Mouse (Mus musculus) hindbrain, embryonic 11.5 days (tissue): ENCODE data around the gene Hoxc5. TPM values are rescaled to one million over a fixed set of nuclear protein-coding genes. Genes with fewer than 3 reads are reported as not detected.

Experiments used
- ATAC-seq: fragments of 200-750 bp; cut with Nextera tagmentation; 2 replicates; pipeline ENCODE4 v1.8.0; 2017; ENCODE audit warnings: mild to moderate bottlenecking, moderate TSS enrichment, moderate library complexity; ENCODE audit not compliant: low FRiP score
- DNase-seq: peaks from one replicate; pipeline ENCODE4 v3.0.0-alpha.2; 2015; ENCODE audit warnings: low spot score
- H3K27ac ChIP-seq: fragments of 300-500 bp; sonication (generic); 2 replicates; pipeline ENCODE4 v1.5.1; 2014; ENCODE audit warnings: mild to moderate bottlenecking, low read depth, low read length
- H3K27me3 ChIP-seq: fragments of 300-500 bp; sonication (generic); 2 replicates; pipeline ENCODE4 v1.6.1; 2014; ENCODE audit warnings: mild to moderate bottlenecking, low read length, moderate library complexity, mixed read lengths; ENCODE audit not compliant: control insufficient read depth, insufficient read depth
- H3K36me3 ChIP-seq: fragments of 300-500 bp; sonication (generic); 2 replicates; pipeline ENCODE4 v1.6.1; 2014; ENCODE audit warnings: mild to moderate bottlenecking, low read length, moderate library complexity, mixed read lengths; ENCODE audit not compliant: control insufficient read depth, insufficient read depth
- H3K4me1 ChIP-seq: fragments of 300-500 bp; sonication (generic); replicated peaks from 2 replicates; pipeline ENCODE4 v1.6.1; 2014; ENCODE audit warnings: low read length, mixed read lengths; ENCODE audit not compliant: control insufficient read depth, insufficient read depth
- H3K4me2 ChIP-seq: fragments of 300-500 bp; sonication (generic); replicated peaks from 2 replicates; pipeline ENCODE4 v1.6.1; 2014; ENCODE audit warnings: mild to moderate bottlenecking, low read depth, low read length
- H3K4me3 ChIP-seq: fragments of 300-500 bp; sonication (generic); 2 replicates; pipeline ENCODE4 v1.5.1; 2014; ENCODE audit warnings: low read depth, low read length
- H3K9ac ChIP-seq: fragments of 300-500 bp; sonication (generic); 2 replicates; pipeline ENCODE4 v1.6.1; 2014; ENCODE audit warnings: low read depth, low read length
- H3K9me3 ChIP-seq: fragments of 300-500 bp; sonication (generic); 2 replicates; pipeline ENCODE4 v1.6.1; 2016; ENCODE audit warnings: low read length; ENCODE audit not compliant: control insufficient read depth
- WGBS: fragments of 180-500 bp; shearing (Covaris S2); extraction: QIAGEN DNeasy Blood & Tissue Kit; methylation state at CpG from one replicate; pipeline ENCODE4 v1.1.7; 2014; 5-methylcytosine and 5-hydroxymethylcytosine counted together
- polyA plus RNA-seq: library from polyadenylated mRNA; unstranded; fragments of >200 nt; fragmentation: Nextera tagmentation; extraction: Ambion mirVana; gene quantifications from 2 replicates; pipeline ENCODE4 v1.2.1, GENCODE M21; 2014

The Hoxc5 gene
- polyA plus RNA-seq, 1 experiment from 2014 or later: 21.0 TPM

DNA sequence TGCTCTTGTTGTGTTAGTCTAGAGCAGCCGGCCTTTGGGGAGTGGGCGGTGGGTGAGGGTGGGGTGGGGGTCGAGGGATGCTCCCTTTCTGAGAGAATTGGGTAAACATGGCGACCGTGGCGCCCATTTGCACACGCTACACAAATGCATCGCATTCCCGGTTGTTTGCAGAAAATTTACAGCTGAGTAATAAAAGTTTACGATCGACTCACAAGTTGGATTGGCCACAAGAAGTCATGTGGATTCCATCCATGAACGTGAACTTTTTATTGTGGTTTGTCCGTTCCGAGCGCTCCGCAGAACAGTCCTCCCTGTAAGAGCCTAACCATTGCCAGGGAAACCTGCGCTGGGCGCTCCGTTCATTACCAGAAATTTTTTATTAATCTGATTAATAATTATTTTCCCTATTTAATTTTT is 30.7 kb downstream of the Hoxc5 start, which contains the start of gene Hoxc6:
Gene Hoxc6, plus strand, starts transcription at position 319 of the 417 bp plus-strand sequence.
- peaks cover 98% of the 10 kb centered on the region for H3K27me3 ChIP-seq
- WGBS: 2% methylated on average over 19 of the region's 19 CpGs
- peak within 1 kb of the TSS; percentile 30 for H3K4me3 ChIP-seq
- H3K4me2 ChIP-seq: peak within 1 kb of the TSS; percentile 47
- DNase-seq (no peak), ATAC-seq (no peak)
- H3K27ac ChIP-seq: no peak within 1 kb of the TSS
- H3K9me3 ChIP-seq: no peaks in the 10 kb centered on the region
- H3K4me1 ChIP-seq: 0 out of 2 replicates have a peak, but pooled peaks cover 3% of the 10 kb centered on the region
- H3K36me3 ChIP-seq: no peaks in the 10 kb centered on the region
- H3K9ac ChIP-seq: no peak within 1 kb of the TSS

DNA sequence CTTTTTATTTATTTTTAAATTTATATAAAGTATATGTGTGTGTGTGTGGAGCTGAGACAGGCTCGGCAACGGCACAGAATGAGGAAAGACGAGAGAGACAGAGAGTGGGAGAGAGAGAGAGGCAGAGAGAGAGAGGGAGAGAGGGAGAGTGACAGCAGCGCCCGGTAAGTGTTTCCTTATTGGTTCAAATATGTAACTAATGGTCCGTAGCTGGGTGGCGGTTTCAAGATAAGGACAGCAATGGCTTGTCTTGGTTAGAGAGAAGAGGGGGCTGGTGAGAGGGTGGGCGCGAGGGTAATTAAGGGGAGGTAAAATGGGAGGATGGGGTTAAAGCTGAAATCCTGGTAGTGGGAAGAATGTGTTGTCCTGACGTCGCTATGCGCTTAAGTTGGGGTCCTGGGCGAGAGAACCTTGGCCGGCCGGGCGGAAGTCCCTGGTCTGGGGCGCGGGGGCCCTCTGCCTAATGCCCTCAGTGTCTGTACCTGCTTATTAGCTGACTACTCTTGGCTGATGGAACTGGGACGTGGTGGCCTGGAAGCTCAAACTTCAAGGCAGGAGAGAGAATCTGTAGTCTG is 31.5 kb downstream of the Hoxc5 start:
- H3K4me1 ChIP-seq: 0 out of 2 replicates have a peak, but pooled peaks cover 3% of the 10 kb centered on the region
- DNase-seq: no peak

DNA sequence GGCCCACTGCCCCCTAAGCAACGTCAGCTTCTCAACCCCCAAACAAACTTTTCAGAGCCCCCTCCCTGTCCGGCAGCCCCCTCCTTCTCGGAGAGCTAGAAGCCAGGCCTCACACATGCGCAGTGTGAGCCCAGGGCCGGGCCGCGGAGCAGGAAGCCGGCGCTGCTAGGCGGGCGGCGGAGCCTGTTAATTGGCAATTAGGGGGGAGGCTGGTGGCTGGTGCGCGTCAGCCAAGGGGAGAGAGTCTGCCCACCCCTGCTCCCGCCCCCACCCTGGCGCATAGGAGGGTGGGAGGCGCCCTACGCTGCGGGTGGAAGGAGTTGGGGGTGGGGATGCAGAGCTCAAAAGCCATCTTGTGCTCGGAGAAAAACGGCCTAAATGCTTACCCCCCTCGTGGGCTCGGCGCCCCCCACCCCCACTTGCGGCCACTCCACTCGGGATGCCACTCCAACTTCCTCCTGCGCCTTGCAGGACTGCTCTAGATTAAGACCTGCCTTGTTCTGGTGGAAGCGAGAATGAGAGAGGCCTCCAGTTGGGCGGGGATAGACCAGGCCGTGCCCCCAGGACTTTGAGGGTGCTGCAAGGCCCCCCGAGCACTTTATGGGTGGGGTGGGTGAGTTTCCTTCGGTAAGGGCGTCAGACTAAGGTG is 32.1 kb downstream of the Hoxc5 start:
- Histone ChIP-seq H3K4me3 (peak overlapping the region; percentile 30), H3K9me3 (no peaks in the 10 kb centered on the region), H3K27ac (no peak overlapping the region), H3K4me2 (peak overlapping the region; percentile 47), H3K9ac (no peak overlapping the region), H3K4me1 (0 out of 2 replicates have a peak, but pooled peaks cover 3% of the 10 kb centered on the region), H3K27me3 (peaks cover 98% of the 10 kb centered on the region), H3K36me3 (no peaks in the 10 kb centered on the region)
- ATAC-seq (no peak), DNase-seq (peak; percentile 65)
- WGBS: under 1% methylated on average over 26 of the region's 33 CpGs

More for the DNA sequence above, 31.5 kb downstream of the Hoxc5 start:
- H3K4me3 ChIP-seq: no peak overlapping the region
- ATAC-seq: no peak
- no peaks in the 10 kb centered on the region for H3K9me3 ChIP-seq
- H3K36me3 ChIP-seq: no peaks in the 10 kb centered on the region
- 0% methylated on average over 19 of the region's 19 CpGs for WGBS
- peak overlapping the region; percentile 47; the same call in 1 of the 2 replicates for H3K4me2 ChIP-seq
- H3K27me3 ChIP-seq: peaks cover 98% of the 10 kb centered on the region
- H3K27ac ChIP-seq: no peak overlapping the region
- H3K9ac ChIP-seq: no peak overlapping the region

DNA sequence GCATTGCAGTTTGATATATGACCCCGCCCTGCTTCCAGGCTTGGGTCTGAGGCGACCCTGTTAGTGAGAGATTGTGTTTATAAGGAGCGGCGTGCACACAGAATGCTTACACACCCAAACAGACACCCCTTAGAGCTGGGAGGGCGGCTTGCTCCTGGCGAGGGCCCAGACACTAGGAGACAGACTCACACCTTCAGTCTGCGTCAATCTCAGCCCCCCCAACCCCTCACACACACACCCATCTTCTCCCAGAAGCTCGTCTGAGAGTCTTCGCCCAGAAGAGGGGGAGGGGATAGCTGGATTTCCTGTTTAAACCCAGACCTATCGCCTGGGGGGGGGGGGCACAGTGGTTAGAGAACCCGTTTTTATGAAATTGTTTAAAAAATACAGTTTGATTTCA is 32.7 kb downstream of the Hoxc5 start:
- Histone ChIP-seq H3K4me1 (0 out of 2 replicates have a peak, but pooled peaks cover 3% of the 10 kb centered on the region), H3K4me2 (no peak overlapping the region), H3K27me3 (peaks cover 98% of the 10 kb centered on the region), H3K9ac (no peak overlapping the region), H3K27ac (no peak overlapping the region), H3K36me3 (no peaks in the 10 kb centered on the region), H3K9me3 (no peaks in the 10 kb centered on the region), H3K4me3 (no peak overlapping the region)
- DNase-seq (no peak), ATAC-seq (no peak)
- WGBS: under 1% methylated on average over 10 of the region's 11 CpGs

GRCm38 (mm10) chr15:103000501-103000901 is 33.3 kb downstream of the Hoxc5 start:
- 0 out of 2 replicates have a peak, but pooled peaks cover 3% of the 10 kb centered on the region for H3K4me1 ChIP-seq
- H3K4me2 ChIP-seq: no peak overlapping the region
- ATAC-seq (no peak), DNase-seq (peak; percentile 56)
- no peak overlapping the region for H3K27ac ChIP-seq
- 0% methylated on average over 24 of the region's 24 CpGs for WGBS
- no peaks in the 10 kb centered on the region for H3K9me3 ChIP-seq
- H3K4me3 ChIP-seq: no peak overlapping the region
- no peak overlapping the region for H3K9ac ChIP-seq
- no peaks in the 10 kb centered on the region for H3K36me3 ChIP-seq
- peaks cover 98% of the 10 kb centered on the region for H3K27me3 ChIP-seq

GRCm38 (mm10) chr15:103001370-103001769 is 34.1 kb downstream of the Hoxc5 start:
- Histone ChIP-seq H3K9me3 (no peaks in the 10 kb centered on the region), H3K27ac (no peak overlapping the region), H3K4me3 (no peak overlapping the region), H3K36me3 (no peaks in the 10 kb centered on the region), H3K27me3 (peaks cover 98% of the 10 kb centered on the region), H3K9ac (no peak overlapping the region), H3K4me2 (no peak overlapping the region), H3K4me1 (0 out of 2 replicates have a peak, but pooled peaks cover 3% of the 10 kb centered on the region)
- WGBS: 14% methylated on average over 2 of the region's 2 CpGs
- DNase-seq (no peak), ATAC-seq (no peak)

GRCm38 (mm10) chr15:103002156-103002555 is 34.9 kb downstream of the Hoxc5 start:
- Histone ChIP-seq H3K36me3 (no peaks in the 10 kb centered on the region), H3K27ac (no peak overlapping the region), H3K27me3 (peaks cover 99% of the 10 kb centered on the region), H3K4me2 (no peak overlapping the region), H3K9me3 (no peaks in the 10 kb centered on the region), H3K4me3 (no peak overlapping the region), H3K4me1 (0 out of 2 replicates have a peak, but pooled peaks cover 3% of the 10 kb centered on the region), H3K9ac (no peak overlapping the region)
- ATAC-seq (no peak), DNase-seq (no peak)
- 6% methylated on average over 4 of the region's 4 CpGs for WGBS

- Histone ChIP-seq H3K27ac (no peak overlapping the region), H3K27me3 (peaks cover 99% of the 10 kb centered on the region)
- 2% methylated on average over 13 of the region's 13 CpGs for WGBS
Observed at GRCm38 (mm10) chr15:103002821-103003448, 35.7 kb downstream of the Hoxc5 start.

More at GRCm38 (mm10) chr15:103002821-103003448, 35.7 kb downstream of the Hoxc5 start:
- ATAC-seq (no peak), DNase-seq (no peak)
- no peak overlapping the region for H3K9ac ChIP-seq
- no peak overlapping the region for H3K4me2 ChIP-seq
- no peaks in the 10 kb centered on the region for H3K36me3 ChIP-seq
- H3K9me3 ChIP-seq: no peaks in the 10 kb centered on the region
- 0 out of 2 replicates have a peak, but pooled peaks cover 3% of the 10 kb centered on the region for H3K4me1 ChIP-seq
- no peak overlapping the region for H3K4me3 ChIP-seq
